Mouse (Mus musculus) stomach, embryonic 16.5 days (tissue): Measurements from ENCODE around the gene Zkscan17. TPM values are rescaled to one million over a fixed set of nuclear protein-coding genes. Genes with fewer than 3 reads are reported as not detected.

ENCODE experiments used
- ATAC-seq: fragments of 200-750 bp; cut with Nextera tagmentation; 2 replicates; pipeline ENCODE4 v1.8.0; 2017; ENCODE audit warnings: moderate number of reproducible peaks, moderate TSS enrichment; ENCODE audit not compliant: insufficient read depth, low FRiP score
- H3K27ac ChIP-seq: fragments of 300-500 bp; sonication (generic); 2 replicates; pipeline ENCODE4 v1.5.1; 2014; ENCODE audit warnings: low read length
- H3K27me3 ChIP-seq: fragments of 300-500 bp; sonication (generic); 2 replicates; pipeline ENCODE4 v1.6.1; 2014; ENCODE audit warnings: low read length, control low read depth, mixed read lengths; ENCODE audit not compliant: control insufficient read depth, insufficient read depth
- H3K36me3 ChIP-seq: fragments of 300-500 bp; sonication (generic); 2 replicates; pipeline ENCODE4 v1.6.1; 2014; ENCODE audit warnings: low read length; ENCODE audit not compliant: control insufficient read depth, insufficient read depth
- H3K4me1 ChIP-seq: fragments of 300-500 bp; sonication (generic); 2 replicates; pipeline ENCODE4 v1.6.1; 2014; ENCODE audit warnings: low read length, control low read depth, mixed read lengths; ENCODE audit not compliant: control insufficient read depth, insufficient read depth
- H3K4me2 ChIP-seq: fragments of 300-500 bp; sonication (generic); 2 replicates; pipeline ENCODE4 v1.6.1; 2014; ENCODE audit warnings: low read depth, low read length, mixed read lengths
- H3K4me3 ChIP-seq: fragments of 300-500 bp; sonication (generic); replicated peaks from 2 replicates; pipeline ENCODE4 v1.5.1; 2014; ENCODE audit warnings: mild to moderate bottlenecking, low read length
- H3K9ac ChIP-seq: fragments of 300-500 bp; sonication (generic); 2 replicates; pipeline ENCODE4 v1.6.1; 2014; ENCODE audit warnings: low read length
- H3K9me3 ChIP-seq: fragments of 300-500 bp; sonication (generic); replicated peaks from 2 replicates; pipeline ENCODE4 v1.6.1; 2016; ENCODE audit warnings: low read length, control low read depth; ENCODE audit not compliant: control insufficient read depth
- WGBS: fragments of 180-500 bp; shearing (Covaris S2); extraction: QIAGEN DNeasy Blood & Tissue Kit; methylation state at CpG from one replicate; pipeline ENCODE4 v1.1.7; 2014; 5-methylcytosine and 5-hydroxymethylcytosine counted together
- polyA plus RNA-seq: library from polyadenylated mRNA; unstranded; fragments of >200 nt; fragmentation: Nextera tagmentation; extraction: Ambion mirVana; gene quantifications from 2 replicates; pipeline ENCODE4 v1.2.1, GENCODE M21; 2015

Gene Zkscan17
- polyA plus RNA-seq, 1 experiment from 2014 or later = 16.4 TPM

DNA sequence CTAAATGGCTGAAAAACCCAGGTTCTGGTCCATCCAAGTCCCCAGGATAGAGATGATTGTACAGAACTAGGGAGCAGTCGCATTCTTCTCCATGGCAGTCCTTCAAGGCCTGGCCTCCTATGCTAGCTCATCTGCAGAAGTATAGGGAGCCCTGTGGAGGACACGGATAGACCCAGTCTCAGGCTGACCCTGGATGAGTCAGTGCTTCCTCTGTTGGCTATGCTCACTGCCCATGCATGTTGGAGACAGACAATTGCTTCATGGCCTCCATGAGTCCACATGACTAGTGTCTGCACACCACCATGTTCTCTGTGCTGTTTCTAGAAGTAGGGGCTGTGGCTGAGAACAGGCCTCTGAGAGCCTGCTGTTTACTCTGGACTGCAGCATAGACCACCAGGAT, 70.2 kb downstream of the Zkscan17 start:
- Histone ChIP-seq H3K4me1 (no peaks in the 10 kb centered on the region; the same call in 1 of the 2 replicates), H3K4me2 (no peak overlapping the region), H3K27ac (no peak overlapping the region), H3K9me3 (no peaks in the 10 kb centered on the region), H3K36me3 (peaks cover 17% of the 10 kb centered on the region; the same call in 1 of the 2 replicates), H3K27me3 (no peaks in the 10 kb centered on the region), H3K4me3 (no peak overlapping the region), H3K9ac (no peak overlapping the region)
- 85% methylated on average over 2 of the region's 2 CpGs for WGBS
- ATAC-seq = no peak

DNA sequence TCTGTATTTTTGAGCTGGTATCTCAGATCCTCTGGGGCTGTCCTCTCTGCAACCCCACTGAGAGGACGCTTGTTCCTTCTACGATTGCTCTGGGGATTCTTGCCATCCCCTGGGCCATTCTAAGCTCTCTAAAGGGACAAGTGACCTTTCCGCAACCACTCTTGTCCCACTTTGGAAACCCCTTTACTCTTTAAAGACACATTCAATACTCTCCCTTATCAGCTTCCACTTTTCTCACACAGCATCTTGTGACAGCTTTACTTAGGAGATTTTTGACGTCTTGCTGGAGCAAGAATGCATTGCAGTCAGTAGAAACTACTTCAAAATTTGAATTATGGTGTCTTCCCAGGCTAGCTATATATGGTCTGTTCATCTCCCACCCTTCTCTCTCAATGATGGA, 75.5 kb downstream of the Zkscan17 start, which contains the start of gene Snap47:
Snap47 (minus strand) TSS at position 101 of the 400 bp plus-strand sequence.
- peaks cover 15% of the 10 kb centered on the region for H3K4me1 ChIP-seq
- H3K4me3 ChIP-seq = peak within 1 kb of the TSS; percentile 76
- H3K36me3 ChIP-seq = peaks cover 10% of the 10 kb centered on the region; the same call in 1 of the 2 replicates
- peak within 1 kb of the TSS; percentile 88 for H3K9ac ChIP-seq
- WGBS = 74% methylated on average over 4 of the region's 4 CpGs
- H3K4me2 ChIP-seq = peak within 1 kb of the TSS; percentile 93
- H3K27me3 ChIP-seq = no peaks in the 10 kb centered on the region
- H3K9me3 ChIP-seq = no peaks in the 10 kb centered on the region
- ATAC-seq = no peak
- H3K27ac ChIP-seq = peak within 1 kb of the TSS; percentile 81

DNA sequence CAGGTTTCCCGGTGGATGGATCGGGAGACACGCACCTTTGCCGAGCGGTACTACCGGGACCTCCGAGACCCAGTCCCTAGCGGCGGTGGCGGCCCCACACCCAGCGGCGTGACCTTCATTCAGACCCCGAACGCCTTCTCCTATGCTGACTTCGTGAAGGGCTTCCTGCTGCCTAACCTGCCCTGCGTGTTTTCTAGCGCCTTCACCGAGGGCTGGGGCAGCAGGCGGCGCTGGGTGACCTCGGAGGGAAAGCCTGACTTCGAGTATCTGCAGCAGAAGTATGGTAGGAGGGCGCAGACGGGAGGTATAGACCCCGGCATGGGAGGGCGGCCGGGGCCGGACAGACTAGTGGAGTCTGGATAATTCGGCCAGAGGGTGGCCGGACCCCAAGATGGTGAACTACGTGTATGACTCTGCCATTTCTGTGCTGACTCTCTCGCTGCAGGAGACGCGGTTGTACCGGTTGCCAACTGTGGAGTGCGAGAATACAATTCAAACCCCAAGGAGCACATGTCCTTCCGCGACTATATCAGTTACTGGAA, 76.2 kb downstream of the Zkscan17 start:
- peaks cover 10% of the 10 kb centered on the region; the same call in 1 of the 2 replicates for H3K36me3 ChIP-seq
- ATAC-seq = peak; percentile 63
- H3K27ac ChIP-seq = peak overlapping the region; percentile 81
- no peaks in the 10 kb centered on the region for H3K27me3 ChIP-seq
- H3K9ac ChIP-seq = peak overlapping the region; percentile 88
- peak overlapping the region; percentile 76 for H3K4me3 ChIP-seq
- H3K4me2 ChIP-seq = peak overlapping the region; percentile 93
- peaks cover 15% of the 10 kb centered on the region for H3K4me1 ChIP-seq
- WGBS = under 1% methylated on average over 38 of the region's 38 CpGs
- no peaks in the 10 kb centered on the region for H3K9me3 ChIP-seq

DNA sequence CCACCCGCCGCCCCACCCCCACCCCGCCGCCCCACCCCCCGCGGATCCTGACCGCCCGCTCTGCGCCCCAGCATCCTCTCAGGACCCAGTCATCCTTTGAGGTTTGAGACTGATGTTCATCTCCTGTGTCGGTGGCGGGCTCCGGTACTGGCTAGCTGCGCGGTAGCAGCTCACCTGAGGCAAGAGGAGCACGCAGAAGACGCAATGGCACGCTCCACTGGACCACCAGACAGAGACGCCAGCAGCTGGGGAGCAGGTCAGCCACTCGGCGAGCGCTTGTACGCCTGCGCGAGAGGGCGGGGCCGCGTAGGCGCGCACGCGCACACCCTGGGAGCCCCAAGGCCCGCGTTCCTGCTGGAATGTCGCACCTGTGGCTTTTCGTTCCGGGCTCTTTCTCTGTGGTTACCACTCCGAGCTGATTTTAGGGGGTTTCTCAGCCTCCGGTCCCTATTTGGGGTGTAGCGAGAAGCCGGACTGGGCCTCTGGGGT, 76.8 kb downstream of the Zkscan17 start, which contains the start of gene Jmjd4:
Jmjd4 (plus strand) TSS at position 305 of the 489 bp plus-strand sequence.
- ATAC-seq = peak; percentile 94
- H3K36me3 ChIP-seq = peaks cover 6% of the 10 kb centered on the region; the same call in 1 of the 2 replicates
- H3K9me3 ChIP-seq = no peaks in the 10 kb centered on the region
- WGBS = under 1% methylated on average over 31 of the region's 40 CpGs
- H3K4me1 ChIP-seq = peaks cover 15% of the 10 kb centered on the region
- H3K9ac ChIP-seq = peak within 1 kb of the TSS; percentile 88
- H3K4me3 ChIP-seq = peak within 1 kb of the TSS; percentile 76
- H3K27ac ChIP-seq = peak within 1 kb of the TSS; percentile 81
- no peaks in the 10 kb centered on the region for H3K27me3 ChIP-seq
- H3K4me2 ChIP-seq = peak within 1 kb of the TSS; percentile 93

GRCm38 (mm10) chr11:59443102-59443501, 83.4 kb downstream of the Zkscan17 start:
- Histone ChIP-seq H3K4me2 (no peak overlapping the region), H3K27ac (no peak overlapping the region), H3K9ac (no peak overlapping the region), H3K9me3 (no peaks in the 10 kb centered on the region), H3K4me1 (no peaks in the 10 kb centered on the region), H3K36me3 (no peaks in the 10 kb centered on the region), H3K4me3 (no peak overlapping the region), H3K27me3 (no peaks in the 10 kb centered on the region)
- no peak for ATAC-seq

GRCm38 (mm10) chr11:59437954-59438353, 88.6 kb downstream of the Zkscan17 start:
- Histone ChIP-seq H3K4me1 (no peaks in the 10 kb centered on the region), H3K27me3 (no peaks in the 10 kb centered on the region), H3K36me3 (0 out of 2 replicates have a peak, but pooled peaks cover 4% of the 10 kb centered on the region), H3K4me3 (no peak overlapping the region), H3K4me2 (no peak overlapping the region), H3K27ac (no peak overlapping the region), H3K9me3 (no peaks in the 10 kb centered on the region), H3K9ac (no peak overlapping the region)
- 90% methylated on average over 12 of the region's 12 CpGs for WGBS
- no peak for ATAC-seq

Other genes with a start within 250 kb of the Zkscan17 start
- 0.23 and 0.62 TPM in 2 replicates for gene Wnt3a, start 236.0 kb downstream of the Zkscan17 start, polyA plus RNA-seq
- 5.6 and 5.8 TPM in 2 replicates for gene Wnt9a, start 219.8 kb downstream of the Zkscan17 start, polyA plus RNA-seq
- gene Prss38, start 151.1 kb downstream of the Zkscan17 start, polyA plus RNA-seq = not detected in 2 replicates
- 9.0 and 9.3 TPM in 2 replicates for gene Jmjd4, start 76.7 kb downstream of the Zkscan17 start, polyA plus RNA-seq
- 99.0 and 101 TPM in 2 replicates for gene Snap47, start 75.6 kb downstream of the Zkscan17 start, polyA plus RNA-seq
- gene Zfp867, start 54.3 kb downstream of the Zkscan17 start, polyA plus RNA-seq = 6.7 and 6.8 TPM in 2 replicates
- gene Nlrp3, start 14.8 kb upstream of the Zkscan17 start, polyA plus RNA-seq = 0.49 and 0.62 TPM in 2 replicates
- gene Olfr222, start 49.5 kb upstream of the Zkscan17 start, polyA plus RNA-seq = not detected in 2 replicates
- not detected in 2 replicates for gene Olfr223, start 66.5 kb upstream of the Zkscan17 start, polyA plus RNA-seq
- 45.6 and 46.7 TPM in 2 replicates for gene Mprip, start 134.6 kb upstream of the Zkscan17 start, polyA plus RNA-seq